Mouse (Mus musculus) testis, postnatal 10 days (tissue): Measurements from ENCODE around the gene Calm2.

ENCODE experiments used
- DNase-seq: peaks from one replicate; pipeline ENCODE4 v3.0.0; 2021; ENCODE audit warnings: low spot score

Gene Calm2

DNA sequence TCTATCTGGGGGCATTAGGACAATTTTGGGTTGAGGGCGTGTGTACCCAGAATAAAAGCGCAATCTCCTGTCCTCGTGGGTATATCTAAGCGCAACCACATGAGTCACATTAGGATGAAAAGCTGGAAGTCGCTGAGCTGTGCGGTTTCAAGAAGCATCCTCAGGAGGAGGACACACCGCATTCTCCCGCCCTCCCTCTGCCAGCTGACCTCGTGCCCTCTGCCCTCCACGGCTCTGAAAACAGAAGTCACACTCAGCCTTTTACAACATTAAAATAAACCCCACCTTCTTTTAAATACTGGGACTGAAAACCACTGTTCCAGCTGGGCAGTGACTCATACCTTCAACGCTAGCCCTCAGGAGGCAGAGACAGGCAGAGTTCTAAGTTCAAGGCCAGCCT, 49.6 kb downstream of the Calm2 start:
- no peak for DNase-seq

DNA sequence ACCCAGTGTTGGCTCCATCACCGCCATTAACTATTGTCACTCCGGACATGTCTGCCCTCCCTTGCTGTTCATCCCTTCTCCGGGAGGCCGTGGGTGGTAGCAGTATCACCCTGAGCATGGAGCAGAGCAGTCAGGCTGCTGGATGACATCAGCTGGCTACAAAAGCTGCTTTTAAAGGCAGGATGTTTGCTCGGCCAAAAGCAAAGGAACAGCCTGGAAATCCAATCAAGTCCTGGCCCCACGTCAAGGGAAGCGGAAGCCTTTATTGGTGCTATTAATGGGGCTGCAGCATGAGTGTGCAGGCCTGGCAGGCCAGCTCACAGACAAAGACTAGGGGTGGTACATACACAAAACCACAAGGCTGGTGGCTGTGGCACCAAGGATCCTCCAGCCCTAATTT, 55.5 kb downstream of the Calm2 start:
- DNase-seq = no peak

GRCm38 (mm10) chr17:87387068-87387467, 59.7 kb downstream of the Calm2 start:
- no peak for DNase-seq

DNA sequence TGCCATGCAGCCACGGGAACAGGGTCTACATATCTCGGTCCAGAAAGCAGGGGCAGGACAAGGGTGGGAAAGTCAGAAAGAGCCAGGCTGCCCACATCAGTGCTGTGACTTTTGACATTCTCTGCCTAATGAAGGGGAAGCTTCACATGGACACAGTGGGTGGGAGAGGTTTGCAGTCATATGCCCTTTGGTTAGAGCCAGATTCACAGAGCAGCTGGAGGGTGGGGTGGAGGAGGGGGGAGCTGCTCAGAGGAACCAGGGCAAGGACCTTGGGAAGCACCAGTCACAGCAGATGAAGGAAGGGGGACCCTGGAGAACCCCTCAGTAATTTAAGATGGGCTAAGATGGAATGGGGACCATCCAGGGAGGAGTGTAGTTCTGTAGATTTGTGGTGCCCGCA, 60.9 kb downstream of the Calm2 start:
- DNase-seq = no peak
